Mouse (Mus musculus) liver, embryonic 15.5 days (tissue): ENCODE data around the gene Bckdhb. TPM values are rescaled to one million over a fixed set of nuclear protein-coding genes. Genes with fewer than 3 reads are reported as not detected.
"Not testable (repeated sequence)": the region's sequence is repeated elsewhere in the genome, so short reads cannot be mapped to it uniquely, and the experiment has no call there.

Experiments
- ATAC-seq: fragments of 200-750 bp; cut with Nextera tagmentation; 2 replicates; pipeline ENCODE4 v1.8.0; 2017; ENCODE audit warnings: moderate number of reproducible peaks, mild to moderate bottlenecking, moderate library complexity; ENCODE audit not compliant: insufficient read depth
- H3K27ac ChIP-seq: fragments of 300-500 bp; sonication (generic); replicated peaks from 2 replicates; pipeline ENCODE4 v1.5.1; 2015; ENCODE audit warnings: mild to moderate bottlenecking, inconsistent platforms
- H3K27me3 ChIP-seq: fragments of 300-500 bp; sonication (generic); 2 replicates; pipeline ENCODE4 v1.6.1; 2015; ENCODE audit warnings: mild to moderate bottlenecking, inconsistent platforms
- H3K36me3 ChIP-seq: fragments of 300-500 bp; sonication (generic); replicated peaks from 2 replicates; pipeline ENCODE4 v1.6.1; 2015; ENCODE audit warnings: moderate library complexity, mild to moderate bottlenecking, inconsistent platforms
- H3K4me1 ChIP-seq: fragments of 300-500 bp; sonication (generic); replicated peaks from 2 replicates; pipeline ENCODE4 v1.6.1; 2015; ENCODE audit warnings: inconsistent platforms
- H3K4me2 ChIP-seq: fragments of 300-500 bp; sonication (generic); 2 replicates; pipeline ENCODE4 v1.6.1; 2015; ENCODE audit warnings: moderate library complexity, mild to moderate bottlenecking, inconsistent platforms
- H3K4me3 ChIP-seq: fragments of 300-500 bp; sonication (generic); replicated peaks from 2 replicates; pipeline ENCODE4 v1.5.1; 2015; ENCODE audit warnings: mild to moderate bottlenecking, inconsistent platforms
- H3K9ac ChIP-seq: fragments of 300-500 bp; sonication (generic); 2 replicates; pipeline ENCODE4 v1.6.1; 2015; ENCODE audit warnings: moderate library complexity, mild to moderate bottlenecking, inconsistent platforms
- H3K9me3 ChIP-seq: fragments of 300-500 bp; sonication (generic); replicated peaks from 2 replicates; pipeline ENCODE4 v1.6.1; 2016; ENCODE audit warnings: inconsistent platforms
- WGBS: fragments of 180-500 bp; shearing (Covaris S2); methylation state at CpG from one replicate; pipeline ENCODE4 v1.1.7; 2015; ENCODE audit warnings: mixed read lengths; ENCODE audit not compliant: insufficient replicate concordance; 5-methylcytosine and 5-hydroxymethylcytosine counted together
- polyA plus RNA-seq: library from polyadenylated mRNA; unstranded; fragments of >200 nt; fragmentation: Nextera tagmentation; extraction: Ambion mirVana; gene quantifications from 2 replicates; pipeline ENCODE4 v1.2.1, GENCODE M21; 2015

The Bckdhb gene
- polyA plus RNA-seq, 1 experiment from 2014 or later = 33.6 TPM

DNA sequence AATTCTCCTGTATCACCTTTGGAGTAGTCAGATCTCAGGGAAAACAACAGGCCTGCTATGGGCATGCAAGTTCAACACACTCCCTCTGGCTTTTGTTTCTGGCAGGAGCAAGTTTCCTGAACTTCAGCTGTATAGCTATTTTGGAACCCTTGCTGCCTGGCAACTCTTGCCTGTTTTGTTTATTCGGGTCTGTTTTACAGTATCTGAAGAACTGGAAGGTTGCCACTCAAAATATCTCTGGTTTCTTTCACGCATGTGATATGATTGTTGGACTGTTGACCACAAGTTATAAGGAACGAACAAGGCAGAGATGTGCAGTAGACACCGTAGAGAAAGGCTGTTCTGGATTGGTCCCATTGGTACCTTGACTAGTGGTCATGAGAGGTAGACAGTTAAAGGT, 39.4 kb downstream of the Bckdhb start:
- Histone ChIP-seq H3K9ac (no peak overlapping the region), H3K4me2 (no peak overlapping the region), H3K27ac (no peak overlapping the region), H3K4me3 (no peak overlapping the region), H3K9me3 (no peaks in the 10 kb centered on the region), H3K4me1 (no peaks in the 10 kb centered on the region), H3K27me3 (no peaks in the 10 kb centered on the region), H3K36me3 (no peaks in the 10 kb centered on the region)
- WGBS = 70% methylated on average over 4 of the region's 4 CpGs
- no peak for ATAC-seq

- H3K27ac ChIP-seq = no peak overlapping the region
- ATAC-seq = no peak
- no peaks in the 10 kb centered on the region for H3K9me3 ChIP-seq
- H3K9ac ChIP-seq = no peak overlapping the region
- WGBS = 72% methylated on average over 9 of the region's 9 CpGs
- H3K4me3 ChIP-seq = no peak overlapping the region
- H3K27me3 ChIP-seq = no peaks in the 10 kb centered on the region
- H3K36me3 ChIP-seq = no peaks in the 10 kb centered on the region
- no peaks in the 10 kb centered on the region for H3K4me1 ChIP-seq
- no peak overlapping the region for H3K4me2 ChIP-seq
Observed at GRCm38 (mm10) chr9:83967439-83968050, 42.6 kb downstream of the Bckdhb start.

GRCm38 (mm10) chr9:83969326-83969725, 44.4 kb downstream of the Bckdhb start:
- Histone ChIP-seq H3K4me1 (no peaks in the 10 kb centered on the region), H3K36me3 (no peaks in the 10 kb centered on the region), H3K4me3 (no peak overlapping the region), H3K9ac (no peak overlapping the region), H3K27me3 (no peaks in the 10 kb centered on the region), H3K4me2 (no peak overlapping the region), H3K9me3 (no peaks in the 10 kb centered on the region), H3K27ac (no peak overlapping the region)
- ATAC-seq = no peak
- WGBS = 75% methylated on average over 7 of the region's 7 CpGs

- H3K9ac ChIP-seq = no peak overlapping the region
- H3K27ac ChIP-seq = no peak overlapping the region
- WGBS = 29% methylated on average over 2 of the region's 2 CpGs
- H3K27me3 ChIP-seq = no peaks in the 10 kb centered on the region
- no peak for ATAC-seq
- no peaks in the 10 kb centered on the region for H3K36me3 ChIP-seq
- H3K4me1 ChIP-seq = no peaks in the 10 kb centered on the region
- H3K4me2 ChIP-seq = no peak overlapping the region
- no peak overlapping the region for H3K4me3 ChIP-seq
- H3K9me3 ChIP-seq = no peaks in the 10 kb centered on the region
Observed at GRCm38 (mm10) chr9:83973467-83973866, 48.5 kb downstream of the Bckdhb start.

DNA sequence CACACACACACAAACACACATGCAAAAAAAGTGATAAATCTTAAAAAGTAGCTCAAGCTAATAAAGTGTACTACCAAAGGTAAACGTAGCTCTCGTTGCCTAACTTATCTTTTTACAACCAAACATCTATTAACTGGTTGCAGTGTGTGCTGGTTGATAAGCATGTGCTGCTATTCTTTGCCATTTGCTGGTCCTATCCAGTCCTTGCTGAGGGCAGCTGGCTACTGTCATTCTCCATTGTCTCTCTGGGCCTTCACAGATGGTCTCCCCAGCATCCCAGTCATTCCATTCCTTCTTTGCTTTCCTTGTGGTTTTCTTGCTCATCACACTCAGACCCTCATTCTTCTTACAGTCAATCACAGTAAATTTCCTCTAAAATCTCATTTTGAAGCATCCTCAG, 50.9 kb downstream of the Bckdhb start:
- Histone ChIP-seq H3K27ac (no peak overlapping the region), H3K4me3 (no peak overlapping the region), H3K9ac (no peak overlapping the region), H3K27me3 (no peaks in the 10 kb centered on the region), H3K4me1 (no peaks in the 10 kb centered on the region), H3K36me3 (no peaks in the 10 kb centered on the region), H3K9me3 (no peaks in the 10 kb centered on the region), H3K4me2 (no peak overlapping the region)
- ATAC-seq = no peak
- 25% methylated on average over 2 of the region's 2 CpGs for WGBS

DNA sequence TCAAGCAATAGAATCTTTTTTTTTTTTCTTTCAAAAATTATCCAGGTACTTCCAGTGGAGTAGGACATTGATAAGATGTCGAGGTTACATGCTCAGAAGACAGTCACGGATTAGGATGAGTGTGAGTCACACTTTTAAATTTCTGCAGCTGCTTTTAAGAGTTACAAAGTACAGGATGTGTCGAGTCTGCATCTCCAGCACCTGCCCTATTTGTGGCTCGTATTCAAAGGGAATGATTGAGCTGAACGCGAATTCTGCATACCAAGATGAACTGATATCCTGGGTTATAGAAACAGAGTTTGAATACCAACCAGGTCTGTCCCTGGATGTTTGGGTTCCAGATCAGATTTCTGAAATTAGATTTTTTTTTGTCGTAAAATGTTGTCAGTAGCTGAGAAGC, 56.3 kb downstream of the Bckdhb start:
- H3K9ac ChIP-seq = no peak overlapping the region
- H3K27me3 ChIP-seq = no peaks in the 10 kb centered on the region
- ATAC-seq = no peak
- H3K4me1 ChIP-seq = no peaks in the 10 kb centered on the region
- H3K4me2 ChIP-seq = no peak overlapping the region
- no peaks in the 10 kb centered on the region for H3K36me3 ChIP-seq
- H3K27ac ChIP-seq = no peak overlapping the region
- 67% methylated on average over 7 of the region's 7 CpGs for WGBS
- H3K4me3 ChIP-seq = no peak overlapping the region
- H3K9me3 ChIP-seq = no peaks in the 10 kb centered on the region

DNA sequence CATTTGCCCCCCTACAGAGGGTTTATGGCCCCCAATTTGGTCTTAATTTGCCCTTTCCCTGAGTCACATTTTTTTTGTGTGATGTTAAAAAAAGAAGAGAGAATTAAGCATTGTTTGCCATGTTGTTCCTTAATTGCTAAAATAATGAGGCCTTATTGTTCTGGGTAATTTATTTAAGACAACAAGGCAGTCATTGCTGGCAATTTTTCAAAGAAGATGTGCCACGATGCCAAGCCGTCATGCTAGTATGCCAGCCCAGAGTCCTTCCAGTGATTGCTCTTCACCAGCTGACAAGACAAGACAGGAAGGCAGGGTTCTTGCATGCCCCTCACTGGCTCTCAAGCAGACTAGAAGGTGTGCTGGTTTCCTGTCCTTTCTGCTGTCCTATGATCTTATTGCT, 84.0 kb downstream of the Bckdhb start:
- no peaks in the 10 kb centered on the region for H3K9me3 ChIP-seq
- no peaks in the 10 kb centered on the region for H3K27me3 ChIP-seq
- no peak overlapping the region for H3K4me2 ChIP-seq
- H3K27ac ChIP-seq = no peak overlapping the region
- no peaks in the 10 kb centered on the region for H3K4me1 ChIP-seq
- 0 out of 2 replicates have a peak, but pooled peaks cover 3% of the 10 kb centered on the region for H3K36me3 ChIP-seq
- H3K4me3 ChIP-seq = no peak overlapping the region
- WGBS = 86% methylated on average over 2 of the region's 2 CpGs
- ATAC-seq = no peak
- H3K9ac ChIP-seq = no peak overlapping the region

DNA sequence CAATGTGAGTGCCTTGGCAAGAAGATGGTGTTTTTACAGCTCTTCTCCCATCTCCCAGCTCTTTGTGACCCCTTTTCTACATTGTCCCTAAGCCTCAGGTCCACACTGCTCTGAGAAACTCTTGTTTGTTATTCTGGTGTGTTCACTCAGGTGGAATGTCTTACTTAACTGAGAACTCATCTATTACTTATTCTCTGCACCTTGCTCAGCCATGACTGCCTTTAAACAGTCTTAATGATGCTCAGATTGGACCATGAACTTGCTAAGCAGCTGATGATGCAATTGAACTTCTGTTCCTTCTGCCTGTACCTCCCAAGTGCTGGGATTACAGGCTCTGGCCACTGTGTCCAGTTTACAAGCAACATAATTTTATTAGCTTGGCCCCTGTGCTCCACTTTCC, 86.2 kb downstream of the Bckdhb start:
- no peak for ATAC-seq
- Histone ChIP-seq H3K27me3 (no peaks in the 10 kb centered on the region), H3K4me2 (no peak overlapping the region), H3K9me3 (no peaks in the 10 kb centered on the region), H3K4me1 (no peaks in the 10 kb centered on the region), H3K36me3 (no peaks in the 10 kb centered on the region), H3K4me3 (no peak overlapping the region), H3K9ac (no peak overlapping the region), H3K27ac (no peak overlapping the region)

GRCm38 (mm10) chr9:84018141-84018540, 93.2 kb downstream of the Bckdhb start:
- not testable (repeated sequence) for H3K4me3 ChIP-seq, H3K4me1 ChIP-seq, H3K9me3 ChIP-seq, H3K36me3 ChIP-seq, H3K4me2 ChIP-seq, H3K27ac ChIP-seq, ATAC-seq, H3K27me3 ChIP-seq, H3K9ac ChIP-seq
- WGBS = 75% methylated on average over 8 of the region's 8 CpGs

DNA sequence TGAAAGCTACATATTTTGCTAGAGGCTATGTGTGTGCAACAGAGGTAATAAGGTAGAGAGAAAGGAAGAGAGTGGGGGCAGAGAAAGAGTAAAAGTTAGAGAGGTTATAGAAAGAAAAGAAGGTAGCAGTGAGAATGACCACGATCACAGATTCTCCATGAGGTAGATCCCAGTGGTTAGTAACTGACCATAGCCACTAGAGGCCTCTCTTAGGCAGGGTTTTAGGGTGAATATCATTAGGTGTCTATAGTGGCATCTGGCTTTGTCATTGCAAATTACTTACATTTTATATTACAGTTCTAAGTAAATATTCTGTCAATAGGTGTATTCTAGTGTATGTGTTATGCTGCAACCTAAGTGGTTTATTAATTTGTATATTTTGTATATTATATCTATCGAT, 94.7 kb downstream of the Bckdhb start:
- WGBS = 55% methylated on average over 2 of the region's 2 CpGs
- ATAC-seq = no peak

GRCm38 (mm10) chr9:84021189-84021588, 96.2 kb downstream of the Bckdhb start:
- Histone ChIP-seq H3K4me3 (no peak overlapping the region), H3K9ac (no peak overlapping the region), H3K27me3 (no peaks in the 10 kb centered on the region), H3K27ac (no peak overlapping the region), H3K36me3 (no peaks in the 10 kb centered on the region), H3K4me1 (no peaks in the 10 kb centered on the region), H3K9me3 (no peaks in the 10 kb centered on the region), H3K4me2 (no peak overlapping the region)
- no peak for ATAC-seq
- 68% methylated on average over 6 of the region's 6 CpGs for WGBS

More for the DNA sequence above, 94.7 kb downstream of the Bckdhb start:
- H3K4me2 ChIP-seq = no peak overlapping the region
- H3K27me3 ChIP-seq = no peaks in the 10 kb centered on the region
- no peak overlapping the region for H3K4me3 ChIP-seq
- no peak overlapping the region for H3K27ac ChIP-seq
- no peaks in the 10 kb centered on the region for H3K9me3 ChIP-seq
- no peaks in the 10 kb centered on the region for H3K36me3 ChIP-seq
- H3K9ac ChIP-seq = no peak overlapping the region
- H3K4me1 ChIP-seq = no peaks in the 10 kb centered on the region

DNA sequence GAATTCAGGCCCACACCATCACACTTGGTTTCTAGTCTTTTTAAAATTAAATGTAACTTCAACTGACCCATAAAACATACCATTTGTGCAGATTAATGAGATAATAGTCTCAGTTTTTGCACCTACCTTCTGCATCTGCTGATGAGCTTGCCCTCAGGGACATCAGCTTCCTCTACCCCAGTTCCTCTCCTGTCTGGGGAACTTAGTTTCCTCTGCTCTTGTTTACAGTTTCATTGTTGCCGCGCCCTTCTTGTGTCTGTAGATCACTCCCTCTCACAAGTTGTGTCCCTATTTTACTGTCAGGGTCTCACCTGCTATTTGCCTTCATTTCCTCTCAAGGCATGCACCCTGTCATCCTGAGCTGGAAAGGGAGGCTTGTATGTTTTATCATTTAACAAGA, 103.2 kb downstream of the Bckdhb start:
- H3K27ac ChIP-seq = no peak overlapping the region
- H3K9me3 ChIP-seq = no peaks in the 10 kb centered on the region
- WGBS = 45% methylated on average over 2 of the region's 2 CpGs
- no peak overlapping the region for H3K4me2 ChIP-seq
- no peaks in the 10 kb centered on the region for H3K4me1 ChIP-seq
- no peak overlapping the region for H3K9ac ChIP-seq
- ATAC-seq = no peak
- no peak overlapping the region for H3K4me3 ChIP-seq
- H3K36me3 ChIP-seq = no peaks in the 10 kb centered on the region
- no peaks in the 10 kb centered on the region for H3K27me3 ChIP-seq
